In genomic region chr6:10424636-10425035, GRCm38 (mm10) we compare ENCODE assay signal across 22 mouse cellular contexts.
DNase-seq lines count a peak whose midpoint lies in the region; ATAC-seq and TF ChIP-seq lines count a peak whose summit lies in the region.
"Had no signal": no experiment of that assay in that cellular context is flagged by ENCODE, and none has a peak within 500 bp of the region (broad histone marks: within the 10 kb centered on the region; RNA-seq: fewer than 3 reads in every experiment).

No protein-coding gene starts in this region.

- H3K36me3 ChIP-seq in ES-Bruce4 (ENCODE audit: control insufficient read depth, insufficient read depth, low read length, poor library complexity, severe bottlenecking) (no peaks in the 10 kb centered on the region), ES-E14 (ENCODE audit: control insufficient read depth, insufficient read depth, low read length, poor library complexity, severe bottlenecking) (no peaks in the 10 kb centered on the region)
- no peaks in the 10 kb centered on the region for H3K36me3 ChIP-seq in forebrain, embryonic 12.5 days (replicated peaks)
- H3K36me3 ChIP-seq: embryonic facial prominence, embryonic 10.5 days; embryonic facial prominence, embryonic 12.5 days; G1E had no signal

- H3K9me3 ChIP-seq in ES-Bruce4 (replicated peaks; ENCODE audit: control insufficient read depth, insufficient read depth, low read length, poor library complexity, severe bottlenecking) (no peaks in the 10 kb centered on the region), ES-E14 (ENCODE audit: control insufficient read depth, insufficient read depth, low read depth, low read length) (no peaks in the 10 kb centered on the region)
- no peaks in the 10 kb centered on the region for H3K9me3 ChIP-seq in forebrain, embryonic 12.5 days
- H3K9me3 ChIP-seq: embryonic facial prominence, embryonic 10.5 days; embryonic facial prominence, embryonic 12.5 days; G1E had no signal

- in situ Hi-C loops in ES-E14 (cut with MboI; ENCODE audit: low sequenced_read_pairs in 2 of 2, unreplicated experiment in 2 of 2) = no loop called here

- TF ChIP-seq EP300 in ES-Bruce4 (IDR thresholded peaks at IDR 0.05; ENCODE audit: insufficient read depth, low read depth, low read length) = peak; percentile 29; the same call in 1 of the 2 replicates

- no peak for TF ChIP-seq CTCF in ES-Bruce4 (IDR thresholded peaks at IDR 0.05; ENCODE audit: low read depth, low read length)

- H3K4me1 ChIP-seq in ES-Bruce4 (ENCODE audit: control insufficient read depth, insufficient read depth, low read length) = no peaks in the 10 kb centered on the region
- H3K4me1 ChIP-seq in ES-E14 (ENCODE audit: control insufficient read depth in 2 of 2, insufficient read depth in 2 of 2, low read length in 2 of 2, poor library complexity in 1 of 2) = no peaks in the 10 kb centered on the region
- H3K4me1 ChIP-seq in forebrain, embryonic 12.5 days = no peaks in the 10 kb centered on the region
- H3K4me1 ChIP-seq: embryonic facial prominence, embryonic 10.5 days; embryonic facial prominence, embryonic 12.5 days had no signal

- H3K27ac ChIP-seq in ES-Bruce4 (ENCODE audit: insufficient read depth, low read length) (no peak overlapping the region), ES-E14 (ENCODE audit: insufficient read depth, low read depth, low read length, poor library complexity, severe bottlenecking) (no peak overlapping the region; the same call in 1 of the 2 replicates)
- no peak overlapping the region for H3K27ac ChIP-seq in forebrain, embryonic 12.5 days
- H3K27ac ChIP-seq: embryonic facial prominence, embryonic 10.5 days; embryonic facial prominence, embryonic 12.5 days had no signal

- 58% methylated on average over 2 of the region's 2 CpGs for WGBS in forebrain, embryonic 12.5 days

- H3K9ac ChIP-seq in ES-Bruce4 (ENCODE audit: low read depth, poor library complexity, severe bottlenecking) (no peak overlapping the region), ES-E14 (ENCODE audit: insufficient read depth, low read depth, low read length, poor library complexity, severe bottlenecking) (no peak overlapping the region)
- no peak overlapping the region for H3K9ac ChIP-seq in forebrain, embryonic 12.5 days
- H3K9ac ChIP-seq: embryonic facial prominence, embryonic 12.5 days had no signal

- DNase-seq in ES-E14 (ENCODE audit: low read depth, low spot score) (peak; percentile 7), WW6 (ENCODE audit: low read depth, low spot score) (peak; percentile 4)
- no peak for DNase-seq in heart, adult 11 months
- DNase-seq in testis, postnatal 14 days (ENCODE audit: low spot score) = no peak
- DNase-seq: adrenal gland, adult 2 months; adrenal gland, postnatal 10 days; adrenal gland, postnatal 25 days; B cell, adult 2 months; cerebellum, adult 11 months; cerebellum, adult 18-20 months; cerebellum, adult 8-10 months; cerebellum, adult 9-11 months; cerebellum, postnatal 14 days; cerebellum, postnatal 36 days had no signal

- no peak overlapping the region for H3K4me3 ChIP-seq in ES-Bruce4 (ENCODE audit: low read depth, low read length)
- H3K4me3 ChIP-seq in ES-E14 (ENCODE audit: insufficient read depth in 1 of 2, low read depth in 1 of 2, low read length in 2 of 2, poor library complexity in 1 of 2, severe bottlenecking in 1 of 2) = no peak overlapping the region
- H3K4me3 ChIP-seq in forebrain, embryonic 12.5 days (replicated peaks) = no peak overlapping the region
- H3K4me3 ChIP-seq: embryonic facial prominence, embryonic 10.5 days; embryonic facial prominence, embryonic 12.5 days had no signal

- no peak for ATAC-seq in forebrain, embryonic 12.5 days (ENCODE audit: low FRiP score)
- ATAC-seq: forebrain, embryonic 14.5 days; forebrain, embryonic 16.5 days; Patski had no signal

- H3K4me2 ChIP-seq in forebrain, embryonic 12.5 days = no peak overlapping the region
- H3K4me2 ChIP-seq: embryonic facial prominence, embryonic 12.5 days had no signal

- no peaks in the 10 kb centered on the region for H3K27me3 ChIP-seq in ES-Bruce4 (ENCODE audit: control insufficient read depth, insufficient read depth, low read length, poor library complexity, severe bottlenecking)
- no peaks in the 10 kb centered on the region for H3K27me3 ChIP-seq in forebrain, embryonic 12.5 days
- H3K27me3 ChIP-seq: embryonic facial prominence, embryonic 12.5 days; Patski had no signal

- TF ChIP-seq POLR2A in ES-Bruce4 (IDR thresholded peaks at IDR 0.05; ENCODE audit: insufficient read depth, low read length) = no peak

TF ChIP-seq in ES-E14, 5 proteins besides CTCF, POLR2A, EP300 and RAD21:
- TF ChIP-seq MAFK (IDR thresholded peaks at IDR 0.05; ENCODE audit: insufficient read depth, low read depth, low read length) (0 out of 2 replicates have a peak, but pooled peaks have one; percentile 10), ZNF384 (IDR thresholded peaks at IDR 0.05; ENCODE audit: low read depth, low read length) (no peak)

Comparison
In these comparisons a context has a peak if more than half of its experiments do, and no peak if none do; other contexts are left out.
1. DNase-seq: peak in ES-E14 (single experiment) and WW6 (single experiment); none in heart, adult 11 months (single experiment) and testis, postnatal 14 days (single experiment).